Mouse (Mus musculus): ENCODE results near the gene Slc5a3. TPM values are rescaled to one million over a fixed set of nuclear protein-coding genes. Genes with fewer than 3 reads are reported as not detected.

The Slc5a3 gene
- total RNA-seq, 2 experiments from 2014 or later: 30.8 to 31.7 TPM

- intact Hi-C loops (cut with DNase I): loop anchor here (5.0 kb wide), 1 partner anchor 59 kb away; the partner anchor contains the start of genes Gm49711, Mrps6 and Slc5a3
- peak; percentile 63 to 79 for DNase-seq (ENCODE audit: low spot score in 2 of 2)
These were observed 57.7 kb downstream of the Slc5a3 start for GRCm38 (mm10) chr16:92115611-92116421.

DNA sequence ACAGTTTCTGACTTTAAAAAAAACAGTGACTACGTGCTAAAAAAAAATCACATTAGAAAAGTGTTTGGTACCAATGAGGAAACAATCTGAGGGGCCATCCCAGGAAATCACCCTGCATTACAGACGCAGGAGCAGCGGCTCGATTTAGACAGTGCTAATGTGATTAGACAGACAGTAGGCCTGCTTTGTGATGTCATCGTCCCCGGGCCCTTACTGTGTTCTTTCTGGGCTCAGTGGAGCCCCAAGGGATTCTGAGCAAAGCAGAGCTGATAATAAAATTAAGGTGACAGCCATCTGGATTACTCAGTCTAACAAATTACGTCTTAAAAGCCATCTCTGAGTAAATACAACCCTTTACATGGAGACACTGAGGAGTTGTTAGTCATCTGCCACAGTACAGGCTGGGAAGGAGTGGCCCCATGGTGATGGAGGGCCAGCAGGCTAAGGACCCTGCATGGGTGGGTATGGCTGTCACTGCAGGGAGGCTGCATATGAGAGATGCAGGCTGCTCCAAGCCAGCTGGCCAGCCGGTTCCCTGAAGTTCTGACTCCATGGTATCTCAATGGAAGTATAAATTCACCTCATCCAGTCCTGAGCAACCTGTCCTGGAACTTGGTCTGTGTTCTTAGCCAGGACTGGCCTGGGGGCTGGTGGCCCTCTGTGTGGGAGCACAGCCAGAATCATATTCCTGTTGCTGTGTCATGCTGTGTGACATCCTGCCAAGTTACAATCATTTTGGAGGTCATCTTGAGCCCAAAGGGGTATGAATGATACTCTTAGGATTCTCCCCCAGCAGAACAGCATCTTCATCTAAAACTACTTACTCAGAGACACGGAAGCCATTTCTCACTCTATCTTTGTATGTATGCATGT, 59.5 kb downstream of the Slc5a3 start:
- DNase-seq (ENCODE audit: low spot score in 2 of 2): no peak
- intact Hi-C loops (cut with DNase I): loop anchor here (5.0 kb wide), 1 partner anchor 60 kb away; the partner anchor contains the start of genes Gm49711, Mrps6 and Slc5a3

DNA sequence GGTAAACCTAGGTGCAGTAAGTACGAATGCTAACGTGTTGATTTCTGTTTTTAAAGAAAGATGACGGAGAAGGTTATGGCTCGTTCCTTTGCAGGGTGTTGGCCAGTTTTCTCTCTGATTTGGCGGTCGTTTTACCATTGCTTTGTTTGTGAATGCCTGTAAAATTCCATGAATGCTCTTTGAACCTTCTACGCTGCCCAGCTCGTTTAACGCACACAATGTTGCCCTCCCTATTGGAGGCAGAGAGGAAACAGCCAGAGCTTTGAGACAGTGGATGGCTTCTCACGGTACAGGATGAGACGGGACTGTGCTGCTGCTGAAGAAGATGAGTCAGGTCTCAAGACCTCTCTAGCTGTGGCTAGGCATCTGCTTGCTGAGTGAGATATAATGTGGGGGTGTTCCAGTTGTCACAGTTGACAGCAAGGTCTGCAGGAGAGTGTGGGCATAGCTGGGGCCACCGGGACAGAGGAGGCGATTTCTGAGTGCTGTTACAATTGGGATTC, 60.9 kb downstream of the Slc5a3 start:
- no peak for DNase-seq (ENCODE audit: low spot score in 2 of 2)

DNA sequence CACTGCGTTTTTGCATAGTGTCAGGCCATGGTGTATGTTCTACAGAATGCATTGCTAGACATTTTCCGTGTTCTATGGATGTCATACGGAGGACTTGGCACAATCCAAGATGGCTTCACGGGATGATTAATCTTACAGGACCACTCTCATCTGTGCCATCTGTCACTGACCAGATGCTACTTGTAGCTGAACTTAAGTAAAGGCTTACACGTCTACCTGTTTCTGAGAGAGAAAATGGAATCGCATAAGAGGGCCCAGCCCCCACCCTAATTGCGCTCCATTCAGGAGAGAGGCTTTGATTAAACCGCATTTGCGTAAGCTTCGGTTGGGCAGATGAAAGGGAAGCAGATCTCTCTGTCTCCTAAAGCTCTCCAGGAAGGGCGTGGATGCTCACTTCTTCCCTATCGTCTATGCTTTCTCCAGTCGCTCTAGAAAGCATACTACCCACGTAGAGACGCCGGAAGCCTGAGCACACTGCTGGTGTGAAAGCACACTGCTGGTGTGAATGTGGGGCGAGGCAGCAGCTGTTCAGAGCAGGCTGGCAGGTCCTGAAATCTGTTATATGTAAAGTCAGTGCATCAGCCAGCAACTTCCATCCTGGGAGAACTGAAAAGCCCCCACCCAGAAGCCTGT, 62.9 kb downstream of the Slc5a3 start:
- intact Hi-C loops (cut with DNase I): no loop called here
- DNase-seq (ENCODE audit: low spot score in 2 of 2): peak; percentile 45 to 74

More for the DNA sequence above, 60.9 kb downstream of the Slc5a3 start:
- intact Hi-C loops (cut with DNase I): loop anchor here (5.0 kb wide), 1 partner anchor 62 kb away; the partner anchor contains the start of genes Gm49711, Mrps6 and Slc5a3

GRCm38 (mm10) chr16:92127226-92127625, 69.1 kb downstream of the Slc5a3 start:
- intact Hi-C loops (cut with DNase I): no loop called here
- no peak for DNase-seq (ENCODE audit: low spot score in 2 of 2)

GRCm38 (mm10) chr16:92127666-92128065, 69.5 kb downstream of the Slc5a3 start:
- DNase-seq (ENCODE audit: low spot score in 2 of 2): no peak
- intact Hi-C loops (cut with DNase I): no loop called here

GRCm38 (mm10) chr16:92129843-92130242, 71.7 kb downstream of the Slc5a3 start:
- DNase-seq (ENCODE audit: low spot score in 2 of 2): no peak
- intact Hi-C loops (cut with DNase I): no loop called here

DNA sequence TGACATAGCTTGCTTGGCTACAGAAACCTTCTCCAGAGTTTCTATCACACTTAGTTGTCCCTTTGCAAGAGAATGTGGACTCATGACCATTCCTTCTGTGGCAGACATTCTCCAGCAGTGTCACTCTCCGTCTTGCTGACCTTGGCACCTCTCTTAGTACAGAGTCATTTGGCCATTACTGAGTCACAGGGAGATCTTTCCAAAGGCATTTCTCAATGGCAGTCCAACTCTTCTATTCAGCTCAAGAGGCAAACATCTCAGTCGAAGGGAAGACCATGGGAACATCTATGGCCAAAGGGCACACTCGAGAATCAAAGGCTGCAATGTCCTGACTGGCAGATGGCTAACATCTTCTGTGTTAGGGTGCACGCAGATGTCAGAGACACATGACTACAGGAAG, 74.4 kb downstream of the Slc5a3 start:
- intact Hi-C loops (cut with DNase I): no loop called here
- no peak for DNase-seq (ENCODE audit: low spot score in 2 of 2)

- intact Hi-C loops (cut with DNase I): no loop called here
- DNase-seq (ENCODE audit: low spot score in 2 of 2): peak; percentile 21 to 60
These were observed 76.1 kb downstream of the Slc5a3 start for GRCm38 (mm10) chr16:92134148-92134764.

GRCm38 (mm10) chr16:92136275-92136674, 78.2 kb downstream of the Slc5a3 start:
- intact Hi-C loops (cut with DNase I): no loop called here
- DNase-seq (ENCODE audit: low spot score in 2 of 2): no peak

Other genes with a start within 250 kb of the Slc5a3 start
- 10 to 100 TPM; 44.8 to 52.2 TPM for gene Mrps6, start 52 bp upstream of the Slc5a3 start, total RNA-seq (2021)
- gene Gm49711, start within 50 bp of the Slc5a3 start, total RNA-seq (2021): not detected
- 1 to 10 TPM in 1 of 2 experiments, under 1 TPM in 1; 0.69 to 1.7 TPM for gene Kcne2, start 234.1 kb downstream of the Slc5a3 start, total RNA-seq (2021)
- 10 to 100 TPM; 17.8 to 20.7 TPM for gene Smim11, start 243.0 kb downstream of the Slc5a3 start, total RNA-seq (2021)

Data from left cerebral cortex, postnatal 25 days (tissue).